Mouse (Mus musculus) G1E (cell line): ENCODE data around the gene Rps24. TPM values are rescaled to one million over a fixed set of nuclear protein-coding genes. Genes with fewer than 3 reads are reported as not detected.
A peak's percentile ranks its signal among the peaks of the same experiment; 100 is the strongest.

Experiments
- ATAC-seq: 2 replicates; pipeline ENCODE4 v1.8.0; 2016; ENCODE audit warnings: mild to moderate bottlenecking; ENCODE audit not compliant: insufficient number of reproducible peaks, poor library complexity, low FRiP score, severe bottlenecking; ENCODE audit errors: extremely low read depth
- DNase-seq: peaks from one replicate; pipeline ENCODE4 v3.0.0; 2012; ENCODE audit warnings: low spot score
- H3K27me3 ChIP-seq: 2 replicates; pipeline ENCODE4 v1.6.1; 2012; ENCODE audit warnings: mild to moderate bottlenecking, low read length, inconsistent platforms; ENCODE audit not compliant: insufficient read depth
- H3K36me3 ChIP-seq: replicated peaks from 2 replicates; pipeline ENCODE3; 2012; ENCODE audit warnings: mild to moderate bottlenecking, inconsistent platforms
- H3K4me1 ChIP-seq: 2 replicates; pipeline ENCODE4 v1.6.1; 2012; ENCODE audit warnings: low read depth, low read length, inconsistent platforms, mixed read lengths; ENCODE audit not compliant: insufficient read depth
- H3K4me3 ChIP-seq: 2 replicates; pipeline ENCODE4 v1.5.1; 2012; ENCODE audit warnings: low read depth, mild to moderate bottlenecking, inconsistent platforms, low read length, moderate library complexity, mixed read lengths
- H3K9me3 ChIP-seq: replicated peaks from 2 replicates; pipeline ENCODE4 v1.6.1; 2012; ENCODE audit warnings: inconsistent platforms
- CTCF ChIP-seq: IDR thresholded peaks from 2 replicates; pipeline ENCODE4 v1.5.1; 2012; ENCODE audit warnings: low read depth, low read length, inconsistent platforms, mixed read lengths
- GATA1 ChIP-seq: IDR thresholded peaks from 2 replicates; pipeline ENCODE4 v1.6.1; 2012; ENCODE audit warnings: borderline replicate concordance, low read length, inconsistent platforms, mixed read lengths
- GATA2 ChIP-seq: IDR thresholded peaks from 2 replicates; pipeline ENCODE4 v1.6.1; 2012; ENCODE audit warnings: low read depth, low read length, inconsistent platforms, borderline replicate concordance
- POLR2AphosphoS5 ChIP-seq: IDR thresholded peaks from 2 replicates; pipeline ENCODE4 v1.6.1; 2012; ENCODE audit warnings: low read depth, low read length, inconsistent platforms; ENCODE audit not compliant: insufficient replicate concordance
- TAL1 ChIP-seq: conservative IDR thresholded peaks from 2 replicates; pipeline ENCODE4 v1.6.1; 2012; ENCODE audit warnings: low read depth, low read length, inconsistent platforms, mixed read lengths
- polyA plus RNA-seq: library from polyadenylated mRNA; stranded (reverse); fragments of >175 nt; gene quantifications from 2 replicates; pipeline ENCODE4 v1.2.3, GENCODE M21; 2012
- total RNA-seq, 2 experiments: library from RNA; stranded (forward) in 1 of 2; stranded (reverse) in 1 of 2; fragments of 200-1000 nt in 1 of 2; fragments of >200 nt in 1 of 2; fragmentation: Nextera tagmentation in 1 of 2; gene quantifications; 2 replicates each; pipeline ENCODE4 v1.2.3; 2014 to 2017

Gene Rps24
- total and polyA plus RNA-seq, 3 experiments = 330 to 4,451 (median 3,550) TPM

DNA sequence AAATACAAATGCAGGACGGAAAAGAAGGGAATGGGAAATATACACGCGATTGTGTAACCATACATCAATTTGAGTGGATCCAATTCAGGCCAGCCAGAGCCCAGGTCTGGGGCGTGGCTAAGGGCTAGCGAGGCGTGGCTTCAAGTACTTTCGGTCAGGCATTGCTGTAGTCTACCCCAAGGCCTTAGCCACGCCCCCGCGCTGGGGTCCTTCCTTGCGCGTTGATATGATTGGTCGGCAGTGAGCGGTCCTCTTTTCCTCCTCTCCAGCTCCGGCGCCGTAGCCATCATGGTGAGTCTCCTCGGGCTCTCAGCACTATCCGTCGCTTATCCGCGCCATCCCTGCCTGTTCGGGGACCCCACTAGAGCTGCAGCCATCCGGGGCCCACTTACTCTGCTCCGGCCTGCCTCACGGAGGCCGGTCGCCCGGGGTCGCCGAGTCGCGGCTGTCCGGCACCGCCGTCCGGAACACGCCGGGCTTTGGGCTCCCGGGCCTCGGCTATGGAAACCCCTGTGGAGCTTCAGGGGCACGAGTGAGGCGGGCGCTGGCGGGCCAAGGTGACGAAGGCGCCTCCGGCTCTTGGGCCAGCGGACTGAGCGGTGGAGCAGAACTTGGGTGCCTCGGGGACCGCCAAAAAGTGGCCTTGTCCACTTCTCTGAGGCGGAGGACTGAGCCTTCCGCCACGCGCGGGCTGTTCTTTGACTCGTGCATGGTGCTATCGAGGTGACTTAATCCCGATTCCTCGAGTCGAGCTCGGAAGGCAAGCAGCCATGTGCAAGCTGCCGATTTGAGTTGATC lies 3.7 kb downstream of the Rps24 start:
- no peak for TF ChIP-seq TAL1
- TF ChIP-seq GATA1 = no peak
- 0 out of 2 replicates have a peak, but pooled peaks have one; percentile 67 for TF ChIP-seq POLR2AphosphoS5
- no peak for TF ChIP-seq CTCF
- no peak for TF ChIP-seq GATA2
- Histone ChIP-seq H3K4me3 (peak overlapping the region; percentile 96), H3K27me3 (no peaks in the 10 kb centered on the region), H3K9me3 (no peaks in the 10 kb centered on the region), H3K36me3 (peaks cover 46% of the 10 kb centered on the region), H3K4me1 (peaks cover 29% of the 10 kb centered on the region)
- ATAC-seq = peak; percentile 79
- peak; percentile 77 for DNase-seq

DNA sequence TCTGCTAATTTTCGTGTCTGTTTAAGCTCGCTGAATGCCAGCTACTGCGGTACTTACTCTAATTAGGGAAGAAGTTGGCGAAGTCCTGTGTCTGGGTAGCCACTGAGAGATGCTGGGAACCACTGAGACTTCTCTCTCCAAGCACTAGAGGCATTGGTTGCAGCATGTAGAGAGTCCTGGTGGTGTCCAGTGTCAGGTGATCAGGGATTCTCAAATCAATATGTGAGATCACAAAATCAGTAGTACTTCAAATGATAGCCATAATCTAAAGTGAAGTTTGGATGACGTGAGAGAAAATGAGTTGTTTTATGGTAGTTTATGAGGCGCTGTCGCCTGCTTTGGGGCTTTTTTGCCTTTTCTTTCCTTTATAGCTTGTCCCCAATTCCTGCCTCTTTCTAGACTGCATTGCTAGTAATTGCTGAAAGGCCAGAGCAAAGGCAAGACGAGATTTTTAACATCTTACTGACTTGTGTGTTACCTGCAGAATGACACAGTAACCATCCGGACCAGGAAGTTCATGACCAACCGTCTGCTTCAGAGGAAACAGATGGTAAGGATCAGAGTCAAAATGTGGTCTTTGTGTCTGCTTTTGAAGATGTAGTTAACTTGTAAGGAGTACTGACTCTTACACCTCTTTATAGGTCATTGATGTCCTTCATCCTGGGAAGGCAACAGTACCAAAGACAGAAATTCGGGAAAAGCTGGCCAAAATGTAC lies 4.5 kb downstream of the Rps24 start:
- TF ChIP-seq GATA1 (no peak), GATA2 (no peak), TAL1 (no peak), CTCF (no peak), POLR2AphosphoS5 (no peak)
- Histone ChIP-seq H3K4me1 (peaks cover 30% of the 10 kb centered on the region), H3K36me3 (peaks cover 53% of the 10 kb centered on the region), H3K4me3 (peak overlapping the region; percentile 96), H3K9me3 (no peaks in the 10 kb centered on the region), H3K27me3 (no peaks in the 10 kb centered on the region)
- DNase-seq = no peak
- no peak for ATAC-seq

DNA sequence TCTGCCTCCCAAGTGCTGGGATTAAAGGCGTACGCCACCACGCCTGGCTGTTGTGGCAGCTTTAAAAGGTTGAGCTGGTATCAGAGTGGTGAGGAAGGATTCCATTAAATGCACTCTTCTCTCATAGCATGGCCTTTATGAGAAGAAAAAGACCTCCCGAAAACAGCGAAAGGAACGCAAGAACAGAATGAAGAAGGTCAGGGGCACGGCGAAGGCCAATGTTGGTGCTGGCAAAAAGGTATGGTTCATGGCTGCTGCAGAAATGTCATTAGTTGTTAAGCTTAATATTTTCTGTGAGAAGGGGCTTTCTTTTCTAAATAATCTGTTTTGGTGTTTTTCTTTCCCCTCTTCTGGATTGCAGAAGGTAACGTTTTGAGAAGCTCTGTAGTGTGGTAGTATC lies 6.3 kb downstream of the Rps24 start:
- no peak for TF ChIP-seq TAL1
- no peak for TF ChIP-seq GATA1
- no peak for TF ChIP-seq CTCF
- no peak for TF ChIP-seq POLR2AphosphoS5
- no peak for TF ChIP-seq GATA2
- Histone ChIP-seq H3K27me3 (no peaks in the 10 kb centered on the region), H3K36me3 (peaks cover 72% of the 10 kb centered on the region), H3K4me1 (peaks cover 46% of the 10 kb centered on the region), H3K4me3 (peak overlapping the region; percentile 96), H3K9me3 (no peaks in the 10 kb centered on the region)
- ATAC-seq (no peak), DNase-seq (no peak)

DNA sequence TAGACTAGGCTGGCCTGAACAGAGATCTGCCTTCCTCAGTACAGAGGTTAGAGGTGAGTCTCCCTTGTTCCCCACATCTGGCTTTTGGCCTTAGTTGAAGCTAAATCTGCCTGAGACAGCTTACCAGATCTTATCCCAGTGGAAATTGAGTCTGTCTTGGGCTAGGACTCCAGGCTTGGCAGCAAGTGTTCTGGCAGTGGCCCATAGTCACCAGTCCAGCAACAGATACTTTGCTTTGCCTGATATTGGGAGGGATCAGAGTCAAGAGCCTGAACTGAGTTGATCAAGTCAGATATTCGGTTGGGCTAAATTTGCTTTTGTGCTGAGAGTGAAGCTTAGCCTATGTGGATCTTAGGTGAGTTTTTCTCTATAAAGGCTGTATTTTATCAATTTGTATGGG lies 9.6 kb downstream of the Rps24 start:
- no peak for DNase-seq
- peaks cover 60% of the 10 kb centered on the region for H3K4me1 ChIP-seq
- no peak for ATAC-seq

DNA sequence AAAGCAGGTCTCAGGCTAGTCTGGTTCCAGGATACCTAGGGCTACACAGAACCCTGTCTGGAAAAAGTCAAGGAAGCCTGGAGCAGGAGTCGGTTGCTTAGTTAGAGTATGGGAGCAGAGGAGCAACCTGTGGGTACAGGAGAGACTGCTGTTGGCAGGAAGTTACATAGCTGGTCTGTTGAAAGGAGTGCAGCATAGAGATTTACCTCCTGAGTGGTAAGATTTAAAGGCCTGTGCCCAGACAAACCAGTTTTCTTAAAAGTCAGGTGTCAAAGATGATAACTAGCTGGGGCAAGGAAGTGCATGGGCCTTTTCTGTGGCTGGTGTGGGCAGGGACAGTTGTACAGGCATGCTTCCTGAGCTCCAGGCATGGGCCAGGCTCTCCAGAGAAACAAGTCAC lies 10.5 kb downstream of the Rps24 start:
- no peaks in the 10 kb centered on the region for H3K27me3 ChIP-seq
- no peak overlapping the region; the same call in 1 of the 2 replicates for H3K4me3 ChIP-seq
- H3K36me3 ChIP-seq = peaks cover 90% of the 10 kb centered on the region
- no peak for ATAC-seq
- TF ChIP-seq GATA2 (no peak), POLR2AphosphoS5 (no peak), TAL1 (no peak), GATA1 (no peak), CTCF (no peak)
- H3K9me3 ChIP-seq = no peaks in the 10 kb centered on the region
- DNase-seq = no peak
- H3K4me1 ChIP-seq = peaks cover 60% of the 10 kb centered on the region

More for the DNA sequence above, 9.6 kb downstream of the Rps24 start:
- TF ChIP-seq TAL1 (no peak), CTCF (no peak), GATA1 (no peak), GATA2 (no peak), POLR2AphosphoS5 (no peak)
- peak overlapping the region; percentile 39; the same call in 1 of the 2 replicates for H3K4me3 ChIP-seq
- no peaks in the 10 kb centered on the region for H3K27me3 ChIP-seq
- H3K9me3 ChIP-seq = no peaks in the 10 kb centered on the region
- peaks cover 96% of the 10 kb centered on the region for H3K36me3 ChIP-seq
